Mouse (Mus musculus) thymus, adult 2 months (tissue): Measurements from ENCODE around the gene Zfp821. TPM values are rescaled to one million over a fixed set of nuclear protein-coding genes. Genes with fewer than 3 reads are reported as not detected.
A peak's percentile ranks its signal among the peaks of the same experiment; 100 is the strongest.

Experiments used
- DNase-seq: peaks from one replicate; pipeline ENCODE4 v3.0.0; 2021
- H3K27ac ChIP-seq: fragments of 200-500 bp; 2 replicates; pipeline ENCODE4 v1.5.1; 2012; ENCODE audit warnings: low read length, control low read depth; ENCODE audit not compliant: control insufficient read depth, insufficient read depth
- H3K27me3 ChIP-seq: fragments of 200-500 bp; 2 replicates; pipeline ENCODE4 v1.6.1; 2012; ENCODE audit warnings: mild to moderate bottlenecking, low read length, moderate library complexity, mixed read lengths; ENCODE audit not compliant: control insufficient read depth, insufficient read depth
- H3K36me3 ChIP-seq: fragments of 200-500 bp; 2 replicates; pipeline ENCODE4 v1.6.1; 2012; ENCODE audit warnings: mild to moderate bottlenecking, low read length, moderate library complexity; ENCODE audit not compliant: control insufficient read depth, insufficient read depth
- H3K4me1 ChIP-seq: fragments of 200-500 bp; replicated peaks from 2 replicates; pipeline ENCODE4 v1.6.1; 2012; ENCODE audit warnings: low read length; ENCODE audit not compliant: control insufficient read depth, insufficient read depth
- H3K4me3 ChIP-seq: fragments of 200-500 bp; 2 replicates; pipeline ENCODE4 v1.5.1; 2012; ENCODE audit warnings: mild to moderate bottlenecking, low read length, control low read depth, moderate library complexity; ENCODE audit not compliant: control insufficient read depth, insufficient read depth
- CTCF ChIP-seq: fragments of 200-500 bp; IDR thresholded peaks from 2 replicates; pipeline ENCODE4 v1.5.1; 2012; ENCODE audit warnings: mild to moderate bottlenecking, control low read depth, low read length, moderate library complexity, borderline replicate concordance; ENCODE audit not compliant: control insufficient read depth, poor library complexity, insufficient read depth; ENCODE audit errors: extremely low read depth
- POLR2A ChIP-seq: fragments of 200-500 bp; IDR thresholded peaks from 2 replicates; pipeline ENCODE4 v1.6.1; 2012; ENCODE audit warnings: mild to moderate bottlenecking, low read length, control low read depth, moderate library complexity; ENCODE audit not compliant: control insufficient read depth, poor library complexity, insufficient read depth; ENCODE audit errors: extremely low read depth
- WGBS: fragments of 180-500 bp; shearing (Covaris S2); methylation state at CpG from one replicate; pipeline ENCODE4 v1.1.7; 2018; 5-methylcytosine and 5-hydroxymethylcytosine counted together
- polyA plus RNA-seq: library from polyadenylated mRNA; depleted of rRNA; stranded (reverse); fragments of >200 nt; gene quantifications from 2 replicates; pipeline ENCODE4 v1.2.3, GENCODE M21; 2012

Gene Zfp821
- polyA plus RNA-seq, 1 experiment: 11.4 TPM

DNA sequence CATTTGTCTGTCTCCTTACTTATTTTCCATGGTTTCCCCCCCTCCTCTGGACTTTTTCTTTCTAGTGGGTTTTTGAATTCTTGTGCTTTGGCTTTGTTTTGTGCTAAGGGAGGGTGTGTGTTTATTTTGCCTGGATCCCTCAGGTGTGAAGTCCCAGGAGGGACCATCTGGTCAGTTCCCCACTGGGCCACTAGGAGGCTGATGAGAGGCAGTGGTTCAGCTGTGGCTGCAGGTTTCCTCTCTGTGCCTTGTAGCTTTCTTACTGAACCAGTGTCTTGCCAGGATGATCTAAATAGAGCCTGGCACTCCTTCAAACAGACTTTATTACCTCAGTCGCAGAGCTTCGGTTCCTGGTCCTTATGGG lies 1.5 kb downstream of the Zfp821 start:
- 1% methylated on average over 2 of the region's 2 CpGs for WGBS
- no peak overlapping the region for H3K27ac ChIP-seq
- TF ChIP-seq POLR2A: no peak
- peak; percentile 60; the same call in 1 of the 2 replicates for TF ChIP-seq CTCF
- H3K27me3 ChIP-seq: no peaks in the 10 kb centered on the region
- no peak overlapping the region for H3K4me3 ChIP-seq
- no peaks in the 10 kb centered on the region for H3K36me3 ChIP-seq
- DNase-seq: peak; percentile 83
- peaks cover 21% of the 10 kb centered on the region for H3K4me1 ChIP-seq

DNA sequence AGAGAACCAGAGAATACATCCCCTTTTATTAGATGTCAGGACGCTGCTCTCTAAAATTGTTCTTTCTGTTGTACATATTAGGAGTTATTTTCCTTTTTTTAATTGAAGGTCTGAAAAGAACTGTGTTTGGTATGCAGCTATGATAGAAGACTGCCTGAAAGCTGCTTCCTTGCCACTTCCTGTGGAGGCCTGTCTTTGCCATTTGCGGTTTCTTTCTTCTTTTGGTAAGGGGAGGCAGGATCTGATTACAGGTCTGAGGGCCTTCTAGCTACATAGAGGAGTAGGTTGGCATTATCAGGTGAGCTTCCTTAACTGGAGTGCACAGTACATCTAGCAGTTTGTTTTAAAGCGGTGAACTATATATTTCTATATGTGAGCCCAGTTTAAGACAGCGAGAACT lies 2.6 kb downstream of the Zfp821 start:
- peak; percentile 57 for DNase-seq
- Histone ChIP-seq H3K36me3 (no peaks in the 10 kb centered on the region), H3K27me3 (no peaks in the 10 kb centered on the region), H3K27ac (no peak overlapping the region), H3K4me1 (peaks cover 21% of the 10 kb centered on the region), H3K4me3 (no peak overlapping the region)
- 33% methylated on average over 4 of the region's 4 CpGs for WGBS
- no peak for TF ChIP-seq POLR2A
- TF ChIP-seq CTCF: no peak

DNA sequence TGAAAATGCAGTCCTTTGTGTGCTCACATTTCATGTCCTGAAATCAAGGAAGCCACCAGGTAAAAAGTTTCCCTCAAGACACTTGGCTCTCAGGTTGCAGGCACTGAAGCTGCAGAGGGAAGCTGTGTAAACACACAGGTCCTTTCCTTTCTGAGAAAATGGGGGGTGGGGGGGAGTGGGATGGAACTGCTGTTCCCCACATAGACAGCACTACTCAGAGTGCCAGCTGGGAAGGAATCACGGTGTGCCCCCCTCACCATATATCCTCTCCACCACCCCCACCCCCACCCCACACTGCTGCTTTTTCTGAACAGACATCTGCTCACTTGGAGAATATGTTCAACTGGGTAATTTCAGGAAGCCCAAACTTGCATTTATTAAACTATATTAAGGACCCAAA lies 7.2 kb downstream of the Zfp821 start:
- no peak for DNase-seq
- H3K4me3 ChIP-seq: no peak overlapping the region
- no peaks in the 10 kb centered on the region for H3K36me3 ChIP-seq
- no peaks in the 10 kb centered on the region for H3K27me3 ChIP-seq
- peaks cover 2% of the 10 kb centered on the region for H3K4me1 ChIP-seq
- WGBS: 88% methylated on average over 1 of the region's 1 CpGs
- H3K27ac ChIP-seq: no peak overlapping the region
- TF ChIP-seq CTCF (no peak), POLR2A (no peak)

DNA sequence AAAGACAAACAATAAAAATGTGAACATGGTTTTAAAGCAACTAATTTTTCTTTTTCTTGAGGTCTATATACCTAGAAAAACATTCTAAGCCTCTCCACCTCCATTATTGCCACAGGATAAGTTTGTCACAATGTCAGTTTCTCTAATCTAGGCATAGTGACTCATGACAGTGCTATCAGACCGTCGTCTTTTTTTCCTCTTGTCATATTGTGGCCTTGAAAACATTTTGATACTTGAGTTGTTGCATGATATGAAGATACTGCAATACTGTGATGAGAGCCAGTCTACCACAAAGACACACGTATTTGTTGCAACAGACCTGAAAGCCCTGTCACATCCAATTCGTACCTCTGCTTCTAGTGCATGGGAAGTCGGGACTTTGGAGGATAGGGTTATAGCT lies 9.6 kb downstream of the Zfp821 start:
- no peak for TF ChIP-seq CTCF
- TF ChIP-seq POLR2A: no peak
- peaks cover 9% of the 10 kb centered on the region; the same call in 1 of the 2 replicates for H3K36me3 ChIP-seq
- 95% methylated on average over 5 of the region's 5 CpGs for WGBS

GRCm38 (mm10) chr8:109725106-109725505 lies 19.8 kb downstream of the Zfp821 start:
- no peak overlapping the region for H3K27ac ChIP-seq
- no peaks in the 10 kb centered on the region for H3K4me1 ChIP-seq
- TF ChIP-seq POLR2A (no peak), CTCF (no peak)
- no peak for DNase-seq
- H3K27me3 ChIP-seq: no peaks in the 10 kb centered on the region
- no peak overlapping the region for H3K4me3 ChIP-seq
- 93% methylated on average over 3 of the region's 3 CpGs for WGBS
- H3K36me3 ChIP-seq: peaks cover 32% of the 10 kb centered on the region

More for the DNA sequence above, 9.6 kb downstream of the Zfp821 start:
- H3K4me1 ChIP-seq: no peaks in the 10 kb centered on the region
- no peak for DNase-seq
- no peak overlapping the region for H3K27ac ChIP-seq
- H3K27me3 ChIP-seq: no peaks in the 10 kb centered on the region
- H3K4me3 ChIP-seq: no peak overlapping the region

GRCm38 (mm10) chr8:109731012-109731411 lies 25.7 kb downstream of the Zfp821 start:
- no peak overlapping the region for H3K27ac ChIP-seq
- H3K36me3 ChIP-seq: peaks cover 13% of the 10 kb centered on the region; the same call in 1 of the 2 replicates
- H3K4me1 ChIP-seq: no peaks in the 10 kb centered on the region
- H3K4me3 ChIP-seq: no peak overlapping the region
- no peak for DNase-seq
- TF ChIP-seq POLR2A (no peak), CTCF (no peak)
- no peaks in the 10 kb centered on the region for H3K27me3 ChIP-seq
- WGBS: 83% methylated on average over 3 of the region's 3 CpGs

DNA sequence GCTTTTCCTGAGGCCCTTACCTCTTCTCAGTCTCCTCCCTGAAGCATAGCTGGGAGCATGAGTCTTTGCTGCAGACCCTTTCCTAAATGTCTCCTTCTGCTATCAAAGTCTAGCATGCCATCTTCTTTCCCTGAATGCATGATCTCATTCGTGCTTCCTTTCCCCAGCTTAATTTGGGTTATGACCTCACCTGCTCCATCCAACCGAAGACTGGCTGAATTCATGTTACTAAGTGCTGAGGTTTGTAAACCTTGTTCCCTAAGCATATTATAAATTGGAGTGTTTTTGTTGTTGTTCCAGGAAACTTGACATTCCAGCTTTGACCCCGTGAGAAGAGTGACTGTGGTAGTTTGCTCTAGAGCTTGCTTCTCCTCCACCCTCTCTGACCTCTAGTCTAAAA lies 28.7 kb downstream of the Zfp821 start:
- no peak for TF ChIP-seq POLR2A
- no peak for TF ChIP-seq CTCF
- DNase-seq: no peak
- H3K4me3 ChIP-seq: no peak overlapping the region
- peaks cover 4% of the 10 kb centered on the region for H3K4me1 ChIP-seq
- no peak overlapping the region for H3K27ac ChIP-seq
- peaks cover 13% of the 10 kb centered on the region; the same call in 1 of the 2 replicates for H3K36me3 ChIP-seq
- H3K27me3 ChIP-seq: no peaks in the 10 kb centered on the region
- 94% methylated on average over 3 of the region's 3 CpGs for WGBS
